ENCODE assay signal across 26 mouse cellular contexts in genomic region chr3:152271876-152272275, GRCm38 (mm10). TPM values are rescaled to one million over a fixed set of nuclear protein-coding genes. Genes with fewer than 3 reads are reported as not detected.
"Had no signal": no experiment of that assay in that cellular context is flagged by ENCODE, and none has a peak within 500 bp of the region (broad histone marks: within the 10 kb centered on the region; RNA-seq: fewer than 3 reads in every experiment).

No protein-coding gene starts in this region.

- DNase-seq: gastrocnemius, adult 2 months; gastrocnemius, postnatal 10 days; gastrocnemius, postnatal 25 days; heart, postnatal 10 days; heart, postnatal 4 days; kidney, adult 18-20 months; kidney, adult 8-10 months; kidney, postnatal 10 days; kidney, postnatal 25 days; kidney, postnatal 4 days; liver; liver, embryonic 13.5 days; liver, postnatal 0 days had no signal

- H3K4me3 ChIP-seq: gastrocnemius, adult 2 months; hindbrain, embryonic 10.5 days; hindbrain, embryonic 12.5 days; layer of hippocampus, adult 2 months; left cerebral cortex, adult 2 months; limb, embryonic 10.5 days; limb, embryonic 12.5 days; liver, embryonic 13.5 days; liver, embryonic 15.5 days had no signal

- H3K4me1 ChIP-seq: hindbrain, embryonic 12.5 days; limb, embryonic 10.5 days; limb, embryonic 12.5 days; liver, embryonic 13.5 days; liver, embryonic 15.5 days had no signal

- H3K9ac ChIP-seq: hindbrain, embryonic 12.5 days; hindbrain, embryonic 14.5 days; limb, embryonic 12.5 days; liver, embryonic 13.5 days; liver, embryonic 15.5 days; liver, postnatal 0 days had no signal

- ATAC-seq: hindbrain, embryonic 16.5 days; inflammation-experienced regulatory T-cells, adult 6 months; intestine, embryonic 16.5 days; liver, postnatal 0 days had no signal

- H3K27ac ChIP-seq: gastrocnemius, adult 2 months; hindbrain, embryonic 10.5 days; hindbrain, embryonic 12.5 days; hindbrain, embryonic 14.5 days; layer of hippocampus, adult 2 months; left cerebral cortex, adult 2 months; limb, embryonic 10.5 days; limb, embryonic 12.5 days; liver, embryonic 13.5 days; liver, embryonic 15.5 days had no signal

- H3K4me2 ChIP-seq: hindbrain, embryonic 12.5 days; hindbrain, embryonic 14.5 days; limb, embryonic 12.5 days; liver, embryonic 11.5 days; liver, embryonic 13.5 days; liver, embryonic 15.5 days had no signal

- H3K9me3 ChIP-seq: hindbrain, embryonic 10.5 days; hindbrain, embryonic 12.5 days; limb, embryonic 10.5 days; limb, embryonic 12.5 days; liver, embryonic 13.5 days; liver, embryonic 15.5 days had no signal

RNA-seq across cellular contexts. Expression of gene Nexn, which starts 5.7 kb away (rescaled TPM):
- total RNA-seq: granulocyte monocyte progenitor cell, adult 5-6 weeks had no signal
